Mouse (Mus musculus) embryonic facial prominence, embryonic 15.5 days (tissue): ENCODE data around the gene Luc7l3. TPM values are rescaled to one million over a fixed set of nuclear protein-coding genes. Genes with fewer than 3 reads are reported as not detected.

Source experiments
- ATAC-seq: fragments of 200-750 bp; cut with Nextera tagmentation; 2 replicates; pipeline ENCODE4 v1.8.0; 2017; ENCODE audit warnings: low read depth, moderate TSS enrichment; ENCODE audit not compliant: insufficient number of reproducible peaks, low FRiP score, low TSS enrichment
- H3K27ac ChIP-seq: fragments of 300-500 bp; sonication (generic); replicated peaks from 2 replicates; pipeline ENCODE4 v1.5.1; 2015; ENCODE audit warnings: mild to moderate bottlenecking, inconsistent platforms
- H3K27me3 ChIP-seq: fragments of 300-500 bp; sonication (generic); 2 replicates; pipeline ENCODE4 v1.6.1; 2015; ENCODE audit warnings: inconsistent platforms
- H3K36me3 ChIP-seq: fragments of 300-500 bp; sonication (generic); 2 replicates; pipeline ENCODE4 v1.6.1; 2015; ENCODE audit warnings: mild to moderate bottlenecking, inconsistent platforms
- H3K4me1 ChIP-seq: fragments of 300-500 bp; sonication (generic); 2 replicates; pipeline ENCODE4 v1.6.1; 2015; ENCODE audit warnings: inconsistent platforms
- H3K4me2 ChIP-seq: fragments of 300-500 bp; sonication (generic); replicated peaks from 2 replicates; pipeline ENCODE4 v1.6.1; 2015; ENCODE audit warnings: mild to moderate bottlenecking, inconsistent platforms
- H3K4me3 ChIP-seq: fragments of 300-500 bp; sonication (generic); replicated peaks from 2 replicates; pipeline ENCODE4 v1.5.1; 2015; ENCODE audit warnings: mild to moderate bottlenecking, inconsistent platforms
- H3K9ac ChIP-seq: fragments of 300-500 bp; sonication (generic); 2 replicates; pipeline ENCODE4 v1.6.1; 2015; ENCODE audit warnings: inconsistent platforms
- H3K9me3 ChIP-seq: fragments of 300-500 bp; sonication (generic); replicated peaks from 2 replicates; pipeline ENCODE4 v1.6.1; 2016; ENCODE audit warnings: inconsistent platforms
- WGBS: fragments of 180-500 bp; shearing (Covaris S2); methylation state at CpG from one replicate; pipeline ENCODE4 v1.1.7; 2015; 5-methylcytosine and 5-hydroxymethylcytosine counted together
- polyA plus RNA-seq: library from polyadenylated mRNA; unstranded; fragments of >200 nt; fragmentation: Nextera tagmentation; extraction: Ambion mirVana; gene quantifications from 2 replicates; pipeline ENCODE4 v1.2.1, GENCODE M21; 2015

Gene Luc7l3
- polyA plus RNA-seq, 1 experiment from 2014 or later = 106 TPM

GRCm38 (mm10) chr11:94349839-94350238 is 28.1 kb upstream of the Luc7l3 start:
- Histone ChIP-seq H3K4me2 (no peak overlapping the region), H3K27me3 (no peaks in the 10 kb centered on the region), H3K27ac (no peak overlapping the region), H3K4me1 (peaks cover 10% of the 10 kb centered on the region; the same call in 1 of the 2 replicates), H3K4me3 (no peak overlapping the region), H3K9me3 (no peaks in the 10 kb centered on the region), H3K9ac (no peak overlapping the region), H3K36me3 (no peaks in the 10 kb centered on the region)
- ATAC-seq = no peak
- 82% methylated on average over 2 of the region's 2 CpGs for WGBS

GRCm38 (mm10) chr11:94347063-94347575 is 25.3 kb upstream of the Luc7l3 start:
- H3K9me3 ChIP-seq = no peaks in the 10 kb centered on the region
- H3K36me3 ChIP-seq = no peaks in the 10 kb centered on the region
- H3K4me1 ChIP-seq = peaks cover 17% of the 10 kb centered on the region
- 74% methylated on average over 7 of the region's 7 CpGs for WGBS
- no peak overlapping the region for H3K4me2 ChIP-seq
- ATAC-seq = no peak
- H3K9ac ChIP-seq = no peak overlapping the region
- no peaks in the 10 kb centered on the region for H3K27me3 ChIP-seq
- H3K4me3 ChIP-seq = no peak overlapping the region
- H3K27ac ChIP-seq = no peak overlapping the region

DNA sequence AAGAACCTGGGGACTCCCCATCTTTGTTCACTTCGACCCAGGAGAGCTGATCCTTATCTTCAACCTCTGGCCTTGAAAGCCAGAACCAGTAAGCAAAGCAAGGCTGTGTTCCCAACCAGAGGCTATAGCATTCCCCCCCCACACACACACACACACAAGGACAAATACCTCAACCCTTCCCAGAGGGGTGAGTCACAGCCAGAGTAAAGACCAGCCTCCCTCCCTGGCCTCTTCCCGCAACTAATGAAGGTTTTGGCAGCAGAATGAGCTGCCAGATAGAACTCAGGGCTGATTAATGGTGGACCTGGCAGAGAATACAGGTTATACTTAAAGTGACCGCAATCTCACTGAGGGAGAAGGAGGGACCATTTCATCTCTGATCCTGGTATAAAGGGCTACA is 24.8 kb upstream of the Luc7l3 start:
- no peak overlapping the region for H3K27ac ChIP-seq
- WGBS = 45% methylated on average over 3 of the region's 3 CpGs
- no peaks in the 10 kb centered on the region for H3K27me3 ChIP-seq
- no peak overlapping the region for H3K4me2 ChIP-seq
- peaks cover 17% of the 10 kb centered on the region for H3K4me1 ChIP-seq
- no peaks in the 10 kb centered on the region for H3K36me3 ChIP-seq
- H3K4me3 ChIP-seq = no peak overlapping the region
- ATAC-seq = no peak; the same call in 1 of the 2 replicates
- no peak overlapping the region for H3K9ac ChIP-seq
- H3K9me3 ChIP-seq = no peaks in the 10 kb centered on the region

DNA sequence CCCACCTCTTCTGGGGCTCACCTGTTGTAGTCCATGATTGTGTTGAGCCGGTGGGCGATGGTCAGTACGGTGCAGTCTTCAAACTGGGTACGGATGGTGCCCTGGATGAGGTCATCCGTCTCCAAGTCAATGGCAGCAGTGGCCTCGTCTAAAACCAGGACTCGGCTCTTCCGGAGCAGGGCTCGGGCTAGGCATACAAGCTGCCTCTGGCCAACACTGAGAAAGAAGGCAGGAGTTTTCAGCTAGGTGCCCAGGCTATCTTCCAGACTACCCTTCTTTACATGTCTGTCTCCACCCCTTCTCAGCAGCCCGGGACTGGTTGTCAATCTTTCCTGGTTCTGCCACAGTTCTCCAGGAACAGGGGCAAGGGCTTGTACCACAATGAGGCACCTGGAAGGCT is 24.1 kb upstream of the Luc7l3 start:
- ATAC-seq = no peak
- Histone ChIP-seq H3K27me3 (no peaks in the 10 kb centered on the region), H3K9me3 (no peaks in the 10 kb centered on the region), H3K4me3 (no peak overlapping the region), H3K4me1 (peaks cover 17% of the 10 kb centered on the region), H3K9ac (no peak overlapping the region), H3K4me2 (no peak overlapping the region), H3K36me3 (peaks cover 2% of the 10 kb centered on the region; the same call in 1 of the 2 replicates), H3K27ac (no peak overlapping the region)
- WGBS = 80% methylated on average over 10 of the region's 10 CpGs

DNA sequence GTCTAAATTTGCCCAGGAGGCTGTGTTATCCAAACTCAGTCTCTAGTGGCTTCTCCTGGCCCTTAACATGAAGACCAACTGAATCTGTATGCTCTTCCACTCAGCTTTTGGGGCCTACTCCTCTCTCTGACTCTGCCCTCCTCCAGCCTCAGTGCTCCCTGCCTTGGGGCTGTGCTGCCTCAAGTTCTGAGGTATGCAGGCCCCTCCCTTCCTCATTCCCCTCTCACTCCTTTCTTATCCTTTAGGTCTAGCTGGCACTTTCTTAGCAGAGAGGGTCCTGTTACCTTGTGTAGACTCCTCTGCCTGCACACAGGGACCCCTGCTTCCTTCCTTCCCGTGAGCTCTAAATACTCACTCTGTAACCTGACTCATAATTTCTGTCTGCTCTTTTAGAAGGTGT is 22.7 kb upstream of the Luc7l3 start:
- Histone ChIP-seq H3K4me3 (no peak overlapping the region), H3K27ac (no peak overlapping the region), H3K27me3 (no peaks in the 10 kb centered on the region), H3K36me3 (peaks cover 12% of the 10 kb centered on the region), H3K4me1 (peaks cover 17% of the 10 kb centered on the region), H3K9me3 (no peaks in the 10 kb centered on the region), H3K4me2 (no peak overlapping the region), H3K9ac (no peak overlapping the region)
- ATAC-seq = no peak
- WGBS = 33% methylated on average over 1 of the region's 1 CpGs

DNA sequence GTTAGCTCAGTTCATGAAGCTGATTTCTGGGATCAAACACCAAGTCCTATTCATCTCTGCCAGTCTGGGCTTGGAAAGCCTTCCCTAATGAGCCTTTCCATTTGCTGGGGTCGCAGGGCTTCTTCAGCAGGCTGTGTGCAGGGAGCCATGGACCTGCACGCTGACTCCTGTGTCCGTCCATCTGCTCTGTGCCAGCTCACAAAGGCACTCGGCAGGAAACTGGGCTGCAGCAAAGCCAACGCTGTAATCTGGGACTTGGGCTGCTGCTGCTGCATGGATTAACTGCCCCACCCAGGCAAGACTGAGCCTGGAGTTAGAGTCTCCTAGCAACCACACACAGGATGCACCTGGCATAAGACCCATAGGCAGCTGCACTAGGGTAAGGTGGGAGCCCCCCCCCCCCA is 22.2 kb upstream of the Luc7l3 start:
- Histone ChIP-seq H3K4me3 (no peak overlapping the region), H3K4me1 (peaks cover 17% of the 10 kb centered on the region), H3K36me3 (peaks cover 17% of the 10 kb centered on the region), H3K4me2 (no peak overlapping the region), H3K9me3 (no peaks in the 10 kb centered on the region), H3K9ac (no peak overlapping the region), H3K27me3 (no peaks in the 10 kb centered on the region), H3K27ac (no peak overlapping the region)
- ATAC-seq = no peak
- 43% methylated on average over 5 of the region's 5 CpGs for WGBS

- Histone ChIP-seq H3K36me3 (peaks cover 33% of the 10 kb centered on the region), H3K27ac (no peak overlapping the region), H3K4me2 (no peak overlapping the region), H3K4me1 (peaks cover 17% of the 10 kb centered on the region), H3K9me3 (no peaks in the 10 kb centered on the region), H3K27me3 (no peaks in the 10 kb centered on the region), H3K4me3 (no peak overlapping the region), H3K9ac (no peak overlapping the region)
- no peak for ATAC-seq
- 62% methylated on average over 13 of the region's 13 CpGs for WGBS
These were observed 20.5 kb upstream of the Luc7l3 start for GRCm38 (mm10) chr11:94342114-94342905.

GRCm38 (mm10) chr11:94340948-94341933 is 19.5 kb upstream of the Luc7l3 start:
- Histone ChIP-seq H3K36me3 (peaks cover 34% of the 10 kb centered on the region), H3K4me1 (peaks cover 10% of the 10 kb centered on the region), H3K27me3 (no peaks in the 10 kb centered on the region), H3K9me3 (no peaks in the 10 kb centered on the region), H3K4me2 (no peak overlapping the region), H3K4me3 (no peak overlapping the region), H3K27ac (no peak overlapping the region), H3K9ac (no peak overlapping the region)
- ATAC-seq = no peak
- WGBS = 68% methylated on average over 10 of the region's 10 CpGs

DNA sequence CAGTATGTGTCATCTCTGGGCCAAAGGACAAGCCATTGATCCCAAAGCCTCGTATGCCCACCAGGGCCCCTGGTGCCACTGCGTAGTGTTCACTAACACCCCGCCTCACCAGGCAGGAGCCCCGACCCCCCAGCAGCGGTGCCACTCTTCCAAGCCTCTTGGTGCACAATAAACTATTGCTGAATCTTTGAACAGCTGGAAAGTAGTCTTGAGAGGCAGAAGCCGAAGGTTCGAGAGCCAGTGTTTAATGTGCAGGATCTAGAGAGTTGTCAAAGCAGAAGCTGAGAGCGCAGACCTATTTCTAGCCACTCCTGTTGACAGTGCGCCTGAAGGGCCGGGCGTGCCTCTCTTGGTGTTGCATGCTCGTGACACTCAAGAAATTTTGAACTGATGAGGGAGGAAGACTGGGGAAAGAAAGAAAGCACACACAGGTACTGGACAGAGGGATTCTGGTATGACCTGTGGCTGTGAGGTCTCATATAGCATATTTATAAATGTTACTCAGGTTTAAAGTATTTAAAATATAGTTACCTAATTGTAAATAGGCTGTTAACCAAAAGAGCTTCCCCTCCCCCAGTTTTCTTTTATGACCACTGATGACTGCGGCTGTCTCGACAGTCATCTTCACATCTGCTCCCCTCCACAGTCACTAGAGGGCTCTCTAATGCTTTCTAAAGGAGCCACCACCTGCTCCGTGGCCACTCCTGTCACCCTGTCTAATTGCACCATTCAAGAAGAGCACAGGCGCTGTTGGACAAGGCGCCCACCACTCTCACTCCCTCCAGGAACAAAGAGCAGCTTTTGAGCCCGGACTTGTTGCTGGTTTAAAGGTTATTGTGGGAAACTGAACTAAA is 18.2 kb upstream of the Luc7l3 start:
- no peaks in the 10 kb centered on the region for H3K9me3 ChIP-seq
- H3K36me3 ChIP-seq = peaks cover 39% of the 10 kb centered on the region
- H3K4me2 ChIP-seq = no peak overlapping the region
- no peak overlapping the region for H3K4me3 ChIP-seq
- peaks cover 7% of the 10 kb centered on the region; the same call in 1 of the 2 replicates for H3K4me1 ChIP-seq
- no peak overlapping the region for H3K9ac ChIP-seq
- no peaks in the 10 kb centered on the region for H3K27me3 ChIP-seq
- H3K27ac ChIP-seq = no peak overlapping the region
- WGBS = 60% methylated on average over 18 of the region's 18 CpGs
- no peak for ATAC-seq

- no peak for ATAC-seq
- H3K4me1 ChIP-seq = no peaks in the 10 kb centered on the region
- 84% methylated on average over 2 of the region's 2 CpGs for WGBS
- peaks cover 46% of the 10 kb centered on the region for H3K36me3 ChIP-seq
- no peak overlapping the region for H3K9ac ChIP-seq
- H3K4me3 ChIP-seq = no peak overlapping the region
- no peaks in the 10 kb centered on the region for H3K9me3 ChIP-seq
- no peak overlapping the region for H3K27ac ChIP-seq
- H3K27me3 ChIP-seq = no peaks in the 10 kb centered on the region
- H3K4me2 ChIP-seq = no peak overlapping the region
These were observed 16.6 kb upstream of the Luc7l3 start for GRCm38 (mm10) chr11:94338347-94338746.
